Mouse (Mus musculus) embryonic facial prominence, embryonic 15.5 days (tissue): ENCODE measurements around the gene Abcg2. TPM values are rescaled to one million over a fixed set of nuclear protein-coding genes. Genes with fewer than 3 reads are reported as not detected.
"Not testable (repeated sequence)": the region's sequence is repeated elsewhere in the genome, so short reads cannot be mapped to it uniquely, and the experiment has no call there.

Experiments used
- ATAC-seq: fragments of 200-750 bp; cut with Nextera tagmentation; 2 replicates; pipeline ENCODE4 v1.8.0; 2017; ENCODE audit warnings: low read depth, moderate TSS enrichment; ENCODE audit not compliant: insufficient number of reproducible peaks, low FRiP score, low TSS enrichment
- H3K27ac ChIP-seq: fragments of 300-500 bp; sonication (generic); replicated peaks from 2 replicates; pipeline ENCODE4 v1.5.1; 2015; ENCODE audit warnings: mild to moderate bottlenecking, inconsistent platforms
- H3K27me3 ChIP-seq: fragments of 300-500 bp; sonication (generic); 2 replicates; pipeline ENCODE4 v1.6.1; 2015; ENCODE audit warnings: inconsistent platforms
- H3K36me3 ChIP-seq: fragments of 300-500 bp; sonication (generic); 2 replicates; pipeline ENCODE4 v1.6.1; 2015; ENCODE audit warnings: mild to moderate bottlenecking, inconsistent platforms
- H3K4me1 ChIP-seq: fragments of 300-500 bp; sonication (generic); 2 replicates; pipeline ENCODE4 v1.6.1; 2015; ENCODE audit warnings: inconsistent platforms
- H3K4me2 ChIP-seq: fragments of 300-500 bp; sonication (generic); replicated peaks from 2 replicates; pipeline ENCODE4 v1.6.1; 2015; ENCODE audit warnings: mild to moderate bottlenecking, inconsistent platforms
- H3K4me3 ChIP-seq: fragments of 300-500 bp; sonication (generic); replicated peaks from 2 replicates; pipeline ENCODE4 v1.5.1; 2015; ENCODE audit warnings: mild to moderate bottlenecking, inconsistent platforms
- H3K9ac ChIP-seq: fragments of 300-500 bp; sonication (generic); 2 replicates; pipeline ENCODE4 v1.6.1; 2015; ENCODE audit warnings: inconsistent platforms
- H3K9me3 ChIP-seq: fragments of 300-500 bp; sonication (generic); replicated peaks from 2 replicates; pipeline ENCODE4 v1.6.1; 2016; ENCODE audit warnings: inconsistent platforms
- WGBS: fragments of 180-500 bp; shearing (Covaris S2); methylation state at CpG from one replicate; pipeline ENCODE4 v1.1.7; 2015; 5-methylcytosine and 5-hydroxymethylcytosine counted together
- polyA plus RNA-seq: library from polyadenylated mRNA; unstranded; fragments of >200 nt; fragmentation: Nextera tagmentation; extraction: Ambion mirVana; gene quantifications from 2 replicates; pipeline ENCODE4 v1.2.1, GENCODE M21; 2015

The Abcg2 gene
- polyA plus RNA-seq = 53.1 and 56.4 TPM in 2 replicates

DNA sequence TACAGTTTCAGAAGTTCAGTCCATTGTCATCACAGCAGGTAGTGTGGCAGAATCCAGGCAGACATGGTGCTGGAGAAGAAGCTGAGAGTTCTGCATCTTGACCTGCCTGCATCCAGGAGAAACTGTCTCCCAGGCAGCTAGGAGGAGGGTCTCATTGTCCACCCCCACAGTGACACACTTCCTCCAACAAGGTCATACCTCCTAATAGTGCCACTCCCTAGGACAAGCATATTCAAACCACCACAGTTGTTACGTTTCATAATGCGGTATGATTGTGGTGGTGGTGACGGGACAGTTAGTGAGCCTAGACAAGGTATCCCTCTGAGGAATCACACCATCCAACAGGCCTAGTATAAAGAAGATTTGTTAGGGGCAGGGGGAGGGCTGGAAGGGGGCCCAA lies at the start of gene Abcg2:
Gene Abcg2, plus strand, starts transcription at position 301 of the 400 bp plus-strand sequence.
- H3K27me3 ChIP-seq, H3K4me2 ChIP-seq, H3K27ac ChIP-seq, H3K9ac ChIP-seq, H3K36me3 ChIP-seq, H3K4me1 ChIP-seq, ATAC-seq, H3K4me3 ChIP-seq, H3K9me3 ChIP-seq: not testable (repeated sequence)
- 91% methylated on average over 3 of the region's 3 CpGs for WGBS

GRCm38 (mm10) chr6:58540263-58540662 lies 44.1 kb upstream of the Abcg2 start:
- 64% methylated on average over 4 of the region's 4 CpGs for WGBS
- H3K36me3 ChIP-seq, H3K9me3 ChIP-seq, H3K27me3 ChIP-seq, H3K27ac ChIP-seq, H3K4me2 ChIP-seq, H3K9ac ChIP-seq, H3K4me1 ChIP-seq, ATAC-seq, H3K4me3 ChIP-seq: not testable (repeated sequence)

DNA sequence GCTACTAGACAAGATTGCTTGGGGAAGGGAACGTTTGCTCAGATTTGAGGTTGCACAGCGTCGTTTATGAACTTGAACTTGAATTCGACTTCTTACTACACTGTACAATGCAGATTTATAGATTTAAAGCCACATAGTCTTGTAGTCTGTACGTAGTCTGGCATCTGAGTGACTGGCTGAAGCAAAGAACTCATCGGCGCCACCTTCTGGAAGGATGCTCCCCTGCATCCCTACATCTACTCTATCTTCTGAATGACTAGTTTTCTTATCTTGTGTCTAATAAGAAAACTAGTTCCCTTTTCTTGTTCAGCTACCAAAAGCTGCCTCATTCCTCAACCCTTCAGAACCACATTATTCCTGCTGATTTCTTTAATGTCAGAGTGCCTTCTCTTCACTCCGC lies 41.5 kb upstream of the Abcg2 start:
- not testable (repeated sequence) for H3K36me3 ChIP-seq, H3K9ac ChIP-seq, H3K4me2 ChIP-seq, H3K4me3 ChIP-seq, H3K9me3 ChIP-seq, H3K27ac ChIP-seq, H3K27me3 ChIP-seq, H3K4me1 ChIP-seq, ATAC-seq
- 56% methylated on average over 8 of the region's 8 CpGs for WGBS

- not testable (repeated sequence) for H3K9me3 ChIP-seq, H3K27ac ChIP-seq, ATAC-seq, H3K4me3 ChIP-seq, H3K36me3 ChIP-seq, H3K4me2 ChIP-seq, H3K4me1 ChIP-seq, H3K27me3 ChIP-seq, H3K9ac ChIP-seq
- WGBS = 36% methylated on average over 2 of the region's 2 CpGs
These were observed 39.4 kb upstream of the Abcg2 start for GRCm38 (mm10) chr6:58544971-58545370.

GRCm38 (mm10) chr6:58546050-58546449 lies 38.3 kb upstream of the Abcg2 start:
- ATAC-seq, H3K27me3 ChIP-seq, H3K4me1 ChIP-seq, H3K4me3 ChIP-seq, H3K4me2 ChIP-seq, H3K36me3 ChIP-seq, H3K9ac ChIP-seq, H3K27ac ChIP-seq, H3K9me3 ChIP-seq: not testable (repeated sequence)
- 58% methylated on average over 5 of the region's 5 CpGs for WGBS

DNA sequence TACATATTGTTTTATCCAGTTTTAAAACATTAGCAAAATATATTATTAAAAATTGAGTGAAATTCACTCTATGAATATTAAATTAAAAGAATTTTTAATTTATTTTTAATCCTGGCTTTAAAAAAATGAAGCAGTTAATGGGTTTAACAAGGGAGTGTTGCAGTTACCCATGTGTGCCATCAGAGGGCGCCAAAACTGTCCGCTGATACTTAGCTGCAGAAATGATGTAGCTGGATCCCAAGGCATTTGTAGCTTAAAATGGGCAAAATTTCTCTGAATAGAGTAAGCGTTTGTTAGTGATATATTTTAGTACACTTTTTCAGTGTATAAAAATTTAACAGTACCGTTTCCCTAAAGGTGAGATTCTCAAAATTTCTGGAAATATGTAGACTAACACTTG lies 37.5 kb upstream of the Abcg2 start:
- H3K9ac ChIP-seq = no peak overlapping the region

DNA sequence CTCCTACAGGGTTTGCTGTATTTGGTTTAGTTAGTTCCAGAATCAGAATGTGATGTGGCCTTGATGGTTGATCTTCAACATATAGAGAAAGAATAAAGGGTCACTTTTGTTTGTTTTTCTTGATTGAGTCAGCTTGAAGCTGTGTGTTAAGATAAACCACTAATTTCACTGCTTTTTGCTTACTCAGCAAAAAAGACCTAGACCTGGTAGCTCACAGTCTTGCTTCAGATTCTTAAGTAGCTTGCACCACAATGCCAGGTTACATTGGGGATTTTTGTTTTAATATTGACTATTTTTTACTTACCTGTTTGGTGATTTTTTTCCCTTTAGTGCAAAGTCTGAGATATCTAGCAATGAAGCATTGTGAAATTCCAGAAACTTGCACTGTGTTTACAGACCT lies 30.5 kb upstream of the Abcg2 start:
- not testable (repeated sequence) for H3K9ac ChIP-seq, H3K4me2 ChIP-seq, ATAC-seq, H3K4me1 ChIP-seq, H3K36me3 ChIP-seq, H3K4me3 ChIP-seq, H3K9me3 ChIP-seq, H3K27ac ChIP-seq, H3K27me3 ChIP-seq

More for the DNA sequence above, 37.5 kb upstream of the Abcg2 start:
- Histone ChIP-seq H3K4me2 (no peak overlapping the region), H3K4me1 (no peaks in the 10 kb centered on the region), H3K4me3 (no peak overlapping the region), H3K9me3 (no peaks in the 10 kb centered on the region), H3K27ac (no peak overlapping the region), H3K36me3 (no peaks in the 10 kb centered on the region), H3K27me3 (no peaks in the 10 kb centered on the region)
- WGBS = 10% methylated on average over 4 of the region's 4 CpGs
- no peak for ATAC-seq

- not testable (repeated sequence) for H3K27ac ChIP-seq, H3K4me3 ChIP-seq, H3K4me2 ChIP-seq, H3K36me3 ChIP-seq, H3K9me3 ChIP-seq, H3K9ac ChIP-seq, H3K27me3 ChIP-seq, H3K4me1 ChIP-seq
- ATAC-seq = peak; percentile 77
- WGBS = 35% methylated on average over 3 of the region's 3 CpGs
These were observed 9.9 kb downstream of the Abcg2 start for GRCm38 (mm10) chr6:58593987-58594844.

- 6% methylated on average over 9 of the region's 9 CpGs for WGBS
- not testable (repeated sequence) for ATAC-seq, H3K27me3 ChIP-seq, H3K9me3 ChIP-seq, H3K4me1 ChIP-seq, H3K9ac ChIP-seq, H3K36me3 ChIP-seq
- peak overlapping the region; percentile 33 for H3K4me3 ChIP-seq
- peak overlapping the region; percentile 39 for H3K4me2 ChIP-seq
- peak overlapping the region; percentile 70 for H3K27ac ChIP-seq
These were observed 11.4 kb downstream of the Abcg2 start for GRCm38 (mm10) chr6:58595639-58596293.

DNA sequence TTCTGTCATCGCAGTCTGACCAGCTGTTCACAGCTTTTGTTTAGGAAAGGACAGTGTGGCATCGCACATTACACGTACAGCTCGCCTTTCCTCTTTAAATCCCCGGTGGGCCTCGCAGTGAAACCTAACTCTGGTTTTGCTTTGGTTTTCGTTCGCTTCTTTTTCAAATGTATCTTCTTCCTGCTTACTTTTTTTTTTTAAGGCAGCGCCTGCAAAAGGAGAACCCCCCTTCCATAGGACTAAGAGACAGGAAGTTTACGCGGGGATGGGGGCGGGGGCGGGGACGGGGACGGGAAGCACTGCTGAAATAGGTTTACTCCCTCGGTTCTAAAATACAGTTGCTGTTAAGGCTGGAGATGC lies 12.0 kb downstream of the Abcg2 start:
- Histone ChIP-seq H3K9ac (no peak overlapping the region), H3K4me1 (no peaks in the 10 kb centered on the region; the same call in 1 of the 2 replicates), H3K4me2 (peak overlapping the region; percentile 39), H3K9me3 (no peaks in the 10 kb centered on the region), H3K36me3 (no peaks in the 10 kb centered on the region), H3K27me3 (no peaks in the 10 kb centered on the region), H3K4me3 (peak overlapping the region; percentile 33), H3K27ac (peak overlapping the region; percentile 70)
- 14% methylated on average over 16 of the region's 16 CpGs for WGBS
- ATAC-seq = peak; percentile 64; the same call in 1 of the 2 replicates

DNA sequence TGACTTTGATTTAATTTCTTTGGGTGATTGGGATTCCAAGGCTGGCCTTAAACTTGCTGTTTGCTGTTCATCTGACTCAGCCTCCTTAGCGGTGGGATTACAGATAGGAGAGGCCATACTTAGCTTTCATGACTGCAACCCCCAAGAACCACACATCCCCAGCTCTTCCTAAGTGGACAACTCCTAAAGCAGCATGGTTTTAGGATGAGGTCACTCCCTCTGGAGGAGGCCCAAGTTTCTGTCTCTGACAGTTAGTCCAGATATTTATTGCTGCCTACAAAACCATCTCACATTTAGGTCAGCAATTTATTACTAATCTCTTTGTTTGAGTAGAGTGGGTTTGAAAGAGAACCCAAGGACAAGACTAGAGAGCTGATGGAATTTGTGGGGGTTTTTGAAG lies 17.8 kb downstream of the Abcg2 start:
- not testable (repeated sequence) for ATAC-seq, H3K4me1 ChIP-seq, H3K27ac ChIP-seq, H3K9ac ChIP-seq, H3K9me3 ChIP-seq, H3K4me3 ChIP-seq, H3K4me2 ChIP-seq, H3K27me3 ChIP-seq, H3K36me3 ChIP-seq
- WGBS = 79% methylated on average over 1 of the region's 1 CpGs

DNA sequence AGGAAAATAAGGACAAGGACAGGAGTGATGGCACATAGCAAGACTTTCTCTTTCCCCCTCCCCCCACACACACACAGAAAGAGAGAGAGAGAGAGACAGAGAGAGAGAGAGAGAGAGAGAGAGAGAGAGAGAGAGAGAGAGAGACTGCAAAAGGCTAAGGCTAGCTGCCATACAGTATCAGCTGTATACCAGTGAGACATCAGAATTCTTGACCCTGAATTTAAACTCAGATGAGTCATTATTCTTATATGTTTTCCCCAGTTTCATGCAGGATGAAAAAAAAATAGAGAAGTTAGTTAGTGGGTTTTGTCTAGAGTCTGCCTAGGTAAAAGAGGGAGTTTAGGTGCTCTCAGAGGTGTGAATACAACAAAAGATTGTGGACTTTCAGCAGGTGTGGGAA lies 18.7 kb downstream of the Abcg2 start:
- not testable (repeated sequence) for H3K4me2 ChIP-seq, H3K27me3 ChIP-seq, H3K9me3 ChIP-seq, H3K36me3 ChIP-seq, ATAC-seq, H3K27ac ChIP-seq, H3K9ac ChIP-seq, H3K4me1 ChIP-seq, H3K4me3 ChIP-seq
